Mouse (Mus musculus) CD4-positive, CD25-positive, alpha-beta regulatory T cell, adult 2 months (primary cell): Measurements from ENCODE around the gene Ranbp6.
A peak's percentile ranks its signal among the peaks of the same experiment; 100 is the strongest.

ENCODE experiments used
- DNase-seq: peaks from one replicate; pipeline ENCODE4 v3.0.0-alpha.2; 2012; ENCODE audit warnings: low read depth, low spot score

The Ranbp6 gene

DNA sequence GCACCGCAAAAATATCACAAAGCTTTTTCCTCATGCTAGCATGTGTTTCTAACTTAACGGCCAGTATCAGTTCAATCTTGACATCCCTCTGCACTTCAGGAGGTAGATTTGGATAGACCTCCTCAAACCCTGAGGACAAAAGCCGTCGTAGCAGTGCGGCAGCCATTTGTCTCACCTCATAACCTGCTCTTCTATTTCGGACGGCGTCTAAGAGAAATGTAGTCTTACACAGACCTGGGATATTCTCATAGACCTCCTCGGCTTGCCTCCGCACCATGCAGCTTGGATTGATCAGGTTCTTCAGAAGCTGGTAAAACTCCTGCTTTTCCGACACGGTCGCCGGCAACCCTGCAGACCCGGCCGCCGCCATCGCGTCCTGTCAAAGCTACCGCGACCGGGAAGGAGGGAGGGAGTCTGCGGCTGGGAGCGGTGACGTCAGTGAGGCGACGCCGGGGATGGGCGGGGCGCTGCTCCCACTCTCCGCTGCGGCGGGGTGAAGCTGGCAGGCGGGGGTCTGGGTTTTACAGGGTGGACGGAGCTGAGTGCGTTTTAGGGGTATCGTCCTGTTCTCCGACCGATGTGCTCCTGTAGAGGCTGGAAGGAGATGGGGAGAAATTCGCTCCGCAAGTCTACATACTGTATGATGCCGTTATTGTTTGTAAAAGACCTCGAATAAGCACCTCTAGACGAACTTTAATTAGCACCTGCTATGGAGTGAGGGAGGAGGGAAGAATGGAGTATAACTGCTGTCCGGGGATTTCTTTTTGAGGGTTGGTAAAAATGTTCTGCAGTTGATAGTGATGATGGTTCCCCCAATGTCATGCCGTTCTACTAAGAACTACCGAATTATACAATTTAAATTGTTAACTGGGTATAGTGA, at the start of gene Ranbp6:
Gene Ranbp6 (minus strand): TSS at position 394 of the 880 bp plus-strand sequence.
- peak; percentile 94 for DNase-seq

DNA sequence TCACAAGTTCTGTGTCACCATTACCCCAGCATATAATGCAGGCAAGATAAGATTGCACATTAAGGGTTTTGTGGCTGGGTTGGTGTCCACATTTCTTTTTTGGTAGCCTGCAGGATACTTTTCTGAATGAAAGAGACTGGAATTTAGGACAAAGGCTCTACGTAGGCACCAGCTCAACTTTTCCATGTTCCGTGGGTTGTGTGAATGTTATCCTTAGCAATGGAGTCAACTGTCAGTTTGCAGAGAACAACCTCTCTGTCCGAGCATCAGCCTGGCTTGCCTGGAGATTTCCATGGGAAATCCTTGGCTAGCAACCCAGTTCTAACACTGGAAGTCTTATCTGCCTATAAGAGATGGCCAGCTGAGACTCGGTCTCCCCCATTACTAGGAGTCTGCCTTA, 48.0 kb upstream of the Ranbp6 start:
- no peak for DNase-seq

DNA sequence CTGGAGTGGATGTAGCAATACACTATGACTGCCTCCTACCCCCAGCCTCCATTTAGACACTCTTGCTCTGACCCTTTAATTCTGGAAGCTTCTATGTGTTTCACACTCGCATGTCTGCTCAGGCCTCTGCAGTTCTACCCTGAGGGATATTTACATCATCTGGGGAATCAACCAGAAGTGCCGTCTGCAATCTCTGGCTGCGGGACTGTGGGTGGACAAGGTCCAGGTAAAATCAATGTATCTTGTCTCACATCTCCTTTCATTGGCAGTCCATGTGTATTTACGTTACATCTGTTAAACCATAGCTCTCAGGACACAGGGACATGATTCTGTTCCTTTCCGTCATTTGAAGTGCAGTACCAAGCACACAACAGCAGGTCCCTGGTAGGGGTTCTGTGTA, 44.5 kb upstream of the Ranbp6 start:
- no peak for DNase-seq

DNA sequence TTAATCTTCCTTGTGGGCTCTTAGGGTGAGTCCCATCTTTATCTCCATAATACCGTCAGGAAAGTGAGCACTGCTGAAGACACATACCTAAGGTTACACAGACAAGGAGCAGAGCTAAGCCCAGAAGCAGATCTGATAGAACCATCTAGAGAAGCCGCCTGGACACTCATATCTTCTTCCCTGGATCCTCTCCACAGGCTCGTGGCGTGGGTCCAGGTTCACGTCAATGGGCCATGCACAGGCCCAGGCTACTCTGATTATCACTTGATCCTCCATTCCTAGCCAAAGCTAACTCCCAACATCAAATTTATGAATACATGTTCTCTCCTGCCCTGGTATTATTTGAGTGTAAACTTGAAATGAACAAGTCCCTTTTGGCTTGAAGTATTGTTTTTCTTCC, 40.9 kb upstream of the Ranbp6 start:
- no peak for DNase-seq

DNA sequence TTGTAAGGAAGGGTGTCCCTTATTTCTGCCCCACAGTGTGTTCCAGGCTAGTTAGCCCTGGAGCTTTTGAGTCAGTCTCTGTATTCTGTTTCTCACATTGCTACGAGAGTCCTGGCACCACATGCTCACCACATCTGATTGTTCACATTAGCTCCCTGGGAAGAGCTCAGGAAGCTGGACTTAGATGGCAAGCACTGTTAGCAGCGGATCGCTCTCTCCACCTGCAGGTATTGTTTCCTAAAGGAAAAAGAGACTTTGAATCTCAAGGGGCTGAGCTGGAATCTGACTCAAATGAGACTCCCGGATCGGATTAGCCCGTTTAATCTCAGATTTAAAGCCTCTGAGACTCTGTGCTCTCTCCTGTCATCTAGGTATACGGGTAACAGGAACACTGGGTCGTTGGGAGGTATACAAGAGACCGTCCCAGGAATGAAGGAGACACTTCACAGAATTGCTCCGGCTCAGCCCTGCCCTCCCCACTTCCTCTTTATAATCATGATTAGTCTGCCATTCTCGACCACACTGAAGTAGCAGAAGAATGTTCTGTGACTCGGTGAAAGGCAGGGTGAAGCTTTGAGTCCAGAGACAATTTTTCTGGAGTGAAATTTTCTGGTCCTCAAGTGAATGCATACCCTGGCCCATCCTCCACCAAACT, 38.4 kb upstream of the Ranbp6 start:
- DNase-seq, result no peak

DNA sequence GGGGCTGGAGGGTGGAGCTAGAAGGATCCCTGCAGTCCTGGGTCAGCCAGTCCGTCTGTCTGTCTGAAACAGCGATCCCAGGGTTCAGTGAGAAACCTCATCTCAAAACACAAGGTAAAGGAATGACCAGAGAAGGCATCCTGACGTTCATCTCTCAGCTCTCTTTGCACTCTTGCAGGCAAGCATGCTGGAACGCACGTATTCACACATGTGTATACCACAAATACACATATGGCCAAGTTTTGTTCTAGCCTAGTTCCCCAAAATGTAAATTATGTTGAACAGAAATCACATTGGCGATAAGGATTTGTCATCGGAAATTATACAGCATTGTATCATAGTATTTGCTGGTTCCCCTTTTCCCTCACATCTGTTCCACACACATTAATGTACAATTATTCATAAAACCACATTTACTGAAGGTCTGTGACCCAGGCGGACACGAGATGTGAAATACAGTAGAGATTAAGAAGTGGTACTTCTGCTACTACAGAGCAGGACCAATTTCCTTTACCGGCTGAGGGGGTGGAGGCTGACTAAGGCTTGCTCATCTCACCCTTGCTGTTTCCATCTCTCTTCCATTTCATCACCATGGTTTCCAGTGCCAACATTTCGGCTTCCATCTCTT, 37.3 kb upstream of the Ranbp6 start:
- DNase-seq, result peak; percentile 9

DNA sequence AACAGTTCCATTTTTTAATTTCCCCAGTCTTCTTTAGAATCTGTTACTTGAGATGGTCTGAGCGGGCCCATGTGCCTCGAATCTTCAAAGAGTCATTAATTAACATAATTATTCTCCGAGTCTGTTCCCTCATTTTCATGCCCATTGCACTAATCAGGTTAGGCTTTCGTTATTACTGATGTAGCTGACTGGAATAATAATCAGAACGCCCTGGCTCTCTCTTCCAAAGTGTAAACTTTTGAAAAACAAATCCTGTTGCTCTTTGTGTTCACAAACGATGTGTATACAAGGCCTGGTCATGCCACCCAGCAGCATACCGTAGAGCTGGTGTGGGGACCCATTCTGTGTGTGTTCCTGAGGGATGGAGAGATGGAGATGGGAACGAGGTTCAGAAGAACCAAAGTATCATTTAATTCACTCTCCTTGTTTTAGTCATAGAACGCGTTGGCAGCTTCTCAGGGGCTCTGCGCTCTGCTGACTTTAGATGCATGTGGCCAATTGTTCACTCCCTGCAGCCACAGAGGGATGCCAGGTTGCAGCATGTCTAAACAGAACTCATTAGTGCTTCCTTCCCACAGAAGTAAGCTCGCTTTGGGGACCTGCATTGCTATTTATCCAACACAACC, 31.4 kb upstream of the Ranbp6 start:
- DNase-seq, result no peak

DNA sequence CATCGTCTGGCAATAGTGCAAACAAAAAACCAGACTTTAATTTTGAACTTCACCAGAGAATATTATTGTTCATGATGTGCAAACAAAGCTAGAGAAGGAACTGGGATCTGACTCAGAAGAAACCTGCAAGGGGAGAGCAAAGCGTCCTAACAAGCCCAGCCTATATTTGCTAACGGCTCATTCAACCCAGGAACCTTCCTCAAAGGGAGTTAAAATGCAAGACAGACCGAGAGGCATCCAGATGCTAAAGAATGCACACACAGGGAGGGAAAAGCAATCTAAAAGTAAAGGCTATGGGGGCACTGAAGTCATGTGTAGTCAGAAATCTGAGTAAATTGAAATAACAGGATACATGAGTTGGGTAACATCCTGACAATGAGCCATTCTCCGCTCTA, 30.9 kb upstream of the Ranbp6 start:
- DNase-seq, result no peak

DNA sequence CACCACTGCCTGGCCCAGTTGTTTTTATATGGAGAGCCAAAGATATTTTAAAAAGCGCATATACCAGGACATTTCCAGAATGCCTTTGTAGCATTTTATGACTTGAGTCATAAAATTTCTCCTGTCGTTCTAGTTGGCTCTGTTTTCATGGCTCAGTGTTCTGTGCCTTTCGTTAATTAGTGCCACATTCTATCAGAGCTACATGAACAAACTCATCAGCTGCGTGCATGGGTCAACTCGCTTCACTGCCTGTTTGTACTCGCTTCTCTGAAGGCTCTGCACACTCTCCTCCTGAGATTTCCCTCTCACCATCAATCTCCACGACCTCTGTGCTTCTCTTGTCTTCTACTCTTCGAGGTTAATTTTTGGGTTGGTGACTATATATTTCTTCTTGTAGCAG, 30.2 kb upstream of the Ranbp6 start:
- no peak for DNase-seq

DNA sequence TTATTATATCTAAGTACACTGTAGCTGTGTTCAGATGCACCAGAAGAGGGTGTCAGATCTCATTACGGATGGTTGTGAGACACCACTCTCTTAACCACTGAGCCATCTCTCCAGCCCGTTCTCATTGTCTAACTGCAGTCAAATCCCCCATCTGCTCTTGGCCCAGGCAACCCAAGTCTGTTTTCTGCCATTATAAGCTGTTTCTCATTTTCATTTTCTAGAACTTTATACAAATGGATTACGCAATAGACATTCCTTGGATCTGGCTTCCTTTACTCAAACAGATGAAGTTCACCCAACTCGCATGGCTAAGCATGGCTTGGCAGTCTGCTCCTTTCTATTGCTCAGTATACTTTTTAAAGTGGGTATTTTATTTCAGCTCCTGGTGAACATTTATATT, 27.9 kb upstream of the Ranbp6 start:
- no peak for DNase-seq

DNA sequence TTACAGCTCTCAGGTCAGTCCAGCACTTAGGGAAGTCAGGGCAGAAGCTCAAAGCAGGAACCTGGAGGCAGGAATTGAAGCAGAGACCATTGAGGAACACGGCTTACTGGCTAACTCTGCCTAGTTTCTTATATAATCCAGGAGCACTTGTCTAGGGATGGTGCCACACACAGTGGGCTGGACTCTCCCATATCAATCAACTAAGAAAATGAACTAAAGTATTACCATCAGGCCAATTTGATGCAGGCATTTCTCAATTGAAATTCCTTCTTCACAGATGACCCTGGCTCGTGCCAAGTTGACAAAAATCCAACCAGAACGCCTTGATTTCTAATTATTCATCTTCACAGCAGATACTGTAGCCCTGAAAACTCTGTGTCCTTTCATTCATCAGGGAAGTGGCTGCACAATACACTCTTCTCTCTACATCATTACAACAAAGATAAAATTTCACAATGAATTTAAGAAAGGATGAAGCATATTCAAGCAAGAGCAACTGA, 25.9 kb upstream of the Ranbp6 start:
- DNase-seq, result no peak

DNA sequence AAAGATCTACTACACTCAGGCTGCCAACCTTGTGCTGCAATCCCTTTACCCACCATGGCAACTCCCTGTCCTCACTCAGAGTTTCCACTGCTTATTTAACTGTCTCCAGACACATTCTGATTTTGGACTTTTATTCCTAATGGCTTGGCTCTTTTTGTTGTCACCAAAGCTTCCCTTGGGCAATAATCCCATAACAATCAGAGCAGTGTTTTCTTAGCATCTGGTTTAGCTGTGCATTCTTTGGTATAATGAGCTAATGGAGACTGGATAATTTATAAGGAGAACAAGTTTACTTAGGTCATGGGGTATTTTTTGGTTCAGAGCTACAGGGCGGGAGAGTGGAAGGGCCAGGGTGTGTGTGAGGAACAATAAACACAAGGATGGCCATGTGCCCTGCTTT, 25.4 kb upstream of the Ranbp6 start:
- no peak for DNase-seq

DNA sequence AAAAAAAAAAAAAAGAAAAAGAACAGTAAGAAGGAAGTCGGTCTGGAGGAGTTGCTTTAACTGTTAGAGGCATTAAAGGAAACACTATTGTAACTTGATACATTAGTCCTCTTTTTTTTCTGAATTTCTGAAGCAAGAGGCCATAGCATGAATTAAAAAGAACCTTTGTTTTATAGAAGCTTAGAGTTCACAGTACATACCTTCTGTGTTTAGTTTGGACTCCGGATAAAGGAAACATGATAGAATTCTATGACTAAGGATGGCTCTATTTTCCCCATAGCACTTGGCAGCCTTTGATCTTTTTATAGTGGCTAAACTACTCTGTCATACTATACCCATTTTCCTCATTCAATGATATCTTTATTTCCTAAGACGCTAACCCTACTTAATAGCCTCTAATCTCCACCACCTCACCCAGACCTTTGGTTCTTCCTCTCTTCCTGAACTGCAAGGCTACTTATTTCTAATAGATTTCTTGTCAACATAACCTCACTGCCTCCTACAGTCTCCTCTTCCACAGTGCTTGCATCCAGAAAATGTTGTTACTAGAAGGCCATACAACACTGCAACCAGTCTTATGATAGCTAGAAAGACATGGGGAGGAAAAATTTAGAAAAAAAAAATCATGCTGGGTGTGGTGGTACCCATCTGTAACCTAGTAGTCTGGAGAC, 22.7 kb upstream of the Ranbp6 start:
- no peak for DNase-seq

DNA sequence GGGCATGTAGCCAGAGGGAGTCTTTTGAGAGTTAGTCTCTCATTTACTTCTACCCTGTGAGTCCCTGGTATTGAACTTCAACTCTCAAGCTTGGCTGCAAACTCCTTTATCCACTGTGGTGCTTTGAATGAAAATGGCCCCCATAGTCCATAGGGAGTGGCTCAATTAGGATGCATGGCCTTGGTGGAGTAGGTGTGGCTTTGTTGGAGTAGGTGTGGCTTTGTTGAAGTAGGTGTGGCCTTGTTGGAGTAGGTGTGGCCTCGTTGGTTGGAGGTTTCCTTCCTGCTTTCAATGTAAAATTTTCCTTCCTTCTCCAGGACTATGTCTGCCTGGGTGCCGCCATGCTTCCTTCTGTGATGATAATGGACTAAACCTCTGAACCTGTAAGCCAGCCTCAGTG, 18.1 kb upstream of the Ranbp6 start:
- no peak for DNase-seq

DNA sequence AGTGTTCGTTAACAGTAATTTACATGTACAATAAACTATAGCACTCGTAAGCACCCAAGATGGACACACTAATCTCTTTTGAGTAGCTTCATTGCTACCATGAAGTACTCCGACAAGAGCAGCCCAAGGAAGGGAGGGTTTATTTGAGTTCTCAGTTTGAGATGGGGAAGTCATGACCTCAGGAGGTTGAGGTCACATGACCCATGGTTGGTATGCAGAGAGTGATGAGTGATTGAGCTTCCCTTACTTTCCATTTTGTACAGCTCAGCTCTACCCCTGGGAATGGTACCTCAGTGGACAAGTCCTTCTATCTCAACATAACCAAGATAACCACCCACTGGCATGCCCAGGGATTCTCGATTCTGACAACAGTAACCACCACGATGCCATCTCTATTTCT, 15.8 kb upstream of the Ranbp6 start:
- no peak for DNase-seq

DNA sequence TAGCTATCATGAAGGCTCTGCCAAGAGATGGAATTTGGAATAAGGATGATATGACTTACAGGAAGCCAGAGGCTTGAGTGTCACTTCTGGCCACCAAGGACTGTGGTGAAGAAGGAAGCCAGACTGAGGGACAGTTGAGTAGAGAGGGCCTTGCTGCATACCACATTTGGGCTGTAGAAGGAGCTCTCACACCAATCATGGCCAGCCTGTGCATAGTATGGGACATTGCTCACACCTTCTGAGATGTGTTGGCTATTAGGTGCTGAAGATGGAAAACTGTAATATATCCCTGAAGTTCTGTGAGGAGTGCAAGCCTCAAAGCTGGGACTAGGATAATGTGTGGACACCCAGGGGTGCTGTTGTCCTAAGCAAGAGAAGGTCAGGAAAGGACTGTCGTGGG, 13.9 kb upstream of the Ranbp6 start:
- DNase-seq, result peak; percentile 23

DNA sequence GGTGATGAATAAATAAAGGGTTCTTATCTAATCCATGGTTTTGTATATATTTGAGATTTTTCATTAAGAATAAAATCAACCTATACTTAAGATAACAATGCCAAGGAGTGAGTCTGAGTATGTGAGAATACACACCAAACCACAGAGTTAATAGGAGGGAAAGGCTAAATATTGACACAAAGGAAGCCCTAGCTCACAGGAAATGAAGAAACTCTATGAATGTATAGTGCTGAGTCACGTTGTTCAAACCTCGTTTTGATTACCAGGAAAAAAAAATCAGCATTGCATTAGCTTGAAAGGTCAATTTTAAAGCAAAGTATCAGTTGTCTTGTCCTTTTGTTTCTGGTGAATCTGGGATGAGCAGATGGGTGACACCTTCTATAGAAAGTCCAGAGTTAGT, 12.2 kb upstream of the Ranbp6 start:
- DNase-seq, result no peak

DNA sequence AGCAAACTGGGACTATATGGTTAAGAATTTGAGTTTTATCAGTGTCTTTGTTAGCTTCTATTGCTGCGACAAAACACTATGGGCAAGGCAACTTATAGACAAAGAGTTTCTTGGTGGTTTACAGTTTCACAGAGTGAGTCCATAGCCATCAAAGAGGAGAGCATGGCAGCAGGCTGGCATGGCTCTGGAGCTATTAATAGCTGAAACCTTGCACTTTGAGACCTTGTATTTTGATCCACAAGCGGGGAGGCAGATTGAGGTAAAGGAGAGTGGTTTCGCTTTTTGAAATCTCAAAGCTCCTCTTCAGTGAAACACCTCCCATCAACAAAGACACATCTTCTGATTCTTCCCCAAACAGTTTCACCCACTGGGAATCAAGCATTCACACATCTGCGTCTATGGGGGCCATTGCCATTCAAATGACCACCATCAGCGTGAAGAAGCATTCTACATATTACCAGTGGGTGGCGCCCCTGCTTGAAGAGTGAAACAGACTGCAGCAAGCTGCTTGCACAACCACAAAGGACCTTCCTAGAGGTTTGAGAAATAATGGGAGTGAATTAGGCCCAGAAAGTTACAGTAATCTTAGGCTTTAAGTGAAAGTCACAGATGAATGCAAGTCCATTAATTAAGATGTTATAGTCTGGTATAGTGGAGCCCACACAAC, 11.4 kb upstream of the Ranbp6 start:
- peak; percentile 67 for DNase-seq

DNA sequence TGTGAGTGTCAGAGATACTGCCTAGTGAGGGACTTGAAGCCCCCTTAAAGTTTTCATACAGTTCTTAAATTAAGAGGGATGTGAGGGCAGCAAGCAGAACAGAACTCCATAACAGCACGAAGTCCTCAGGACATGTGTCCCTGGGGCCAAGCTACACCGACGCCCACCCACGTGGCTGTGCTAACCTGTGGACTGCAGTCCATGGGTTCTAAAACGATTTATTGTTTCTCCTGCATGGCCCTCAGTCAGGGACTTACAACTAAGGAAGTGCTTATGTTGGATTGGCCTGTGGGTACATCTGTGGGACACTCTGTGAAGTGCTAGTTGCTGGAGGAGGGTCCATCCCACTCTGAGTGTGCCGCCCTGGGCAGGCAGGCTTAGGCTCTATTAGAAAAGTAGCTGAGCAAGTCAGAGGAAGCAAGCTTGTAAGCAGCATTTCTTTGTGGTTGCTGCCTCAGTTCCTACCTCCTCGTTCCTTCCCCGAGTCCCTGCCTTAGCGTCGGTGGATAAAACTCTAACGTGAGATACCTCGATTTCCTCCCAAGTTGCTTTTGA, 10.8 kb upstream of the Ranbp6 start:
- DNase-seq, result no peak

DNA sequence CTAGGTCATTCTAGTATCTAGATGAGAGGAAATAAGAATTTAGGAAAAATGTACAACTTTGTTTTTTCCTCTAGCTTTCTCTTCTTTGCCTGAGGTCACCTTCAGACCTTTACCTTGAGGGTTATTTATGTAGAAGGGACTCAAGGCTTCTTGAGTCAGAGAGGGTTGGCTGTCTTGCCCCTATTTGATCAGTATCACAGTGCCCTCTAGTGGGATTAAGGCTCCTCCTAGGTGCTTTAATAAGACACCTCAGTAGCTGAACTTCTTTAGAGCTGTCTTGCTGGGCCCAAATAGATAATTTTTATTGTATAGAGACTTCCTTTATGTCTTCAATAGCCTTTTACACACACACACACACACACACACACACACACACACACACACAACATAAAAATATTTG, 8.2 kb upstream of the Ranbp6 start:
- DNase-seq, result peak; percentile 85

DNA sequence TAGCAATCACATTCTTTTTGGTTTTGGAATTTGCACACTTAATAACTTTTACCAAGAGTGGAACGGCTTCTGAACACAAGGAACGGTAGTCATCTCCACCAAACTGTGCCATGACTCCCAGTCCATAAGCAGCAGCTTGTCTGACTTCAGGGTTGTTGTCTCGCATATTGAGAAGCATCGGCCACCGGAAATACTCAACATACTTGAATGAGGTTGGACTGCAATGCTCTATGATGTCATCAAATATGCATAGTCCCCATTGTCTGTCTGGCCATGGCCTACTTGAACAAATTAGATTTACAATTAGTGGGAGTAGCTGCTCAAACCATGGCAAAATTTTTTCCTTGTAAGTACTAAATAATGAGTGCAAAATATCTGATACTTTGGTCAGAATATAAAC, 2.8 kb downstream of the Ranbp6 start:
- no peak for DNase-seq
